Mouse (Mus musculus): Measurements from ENCODE around the gene Nat14.

DNA sequence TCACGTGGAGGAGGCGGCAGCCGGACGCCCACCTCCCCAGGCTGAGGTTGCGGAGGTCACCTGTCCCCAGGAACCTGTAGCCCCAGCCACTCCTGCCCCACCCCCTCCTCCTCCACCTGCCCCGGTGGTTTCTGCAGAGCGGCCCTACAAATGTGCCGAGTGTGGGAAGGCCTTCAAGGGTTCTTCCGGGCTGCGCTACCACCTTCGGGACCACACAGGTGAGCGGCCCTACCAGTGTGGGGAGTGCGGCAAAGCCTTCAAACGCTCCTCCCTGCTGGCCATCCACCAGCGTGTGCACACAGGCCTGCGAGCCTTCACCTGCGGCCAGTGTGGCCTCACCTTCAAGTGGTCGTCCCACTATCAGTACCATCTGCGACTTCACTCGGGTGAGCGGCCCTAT, 1.9 kb upstream of the Nat14 start:
- no peak for TF ChIP-seq POLR2A (IDR thresholded peaks at IDR 0.05; ENCODE audit: borderline replicate concordance, control insufficient read depth, low read depth, low read length)
- TF ChIP-seq CTCF (IDR thresholded peaks at IDR 0.05; ENCODE audit: control insufficient read depth, insufficient read depth, low read length) = no peak

Data from bone marrow, adult 2 months (tissue).